Mouse (Mus musculus): ENCODE data around the gene Tex2. TPM values are rescaled to one million over a fixed set of nuclear protein-coding genes. Genes with fewer than 3 reads are reported as not detected.

The Tex2 gene
- polyA plus RNA-seq, 1 experiment from 2014 or later, result 13.1 TPM

DNA sequence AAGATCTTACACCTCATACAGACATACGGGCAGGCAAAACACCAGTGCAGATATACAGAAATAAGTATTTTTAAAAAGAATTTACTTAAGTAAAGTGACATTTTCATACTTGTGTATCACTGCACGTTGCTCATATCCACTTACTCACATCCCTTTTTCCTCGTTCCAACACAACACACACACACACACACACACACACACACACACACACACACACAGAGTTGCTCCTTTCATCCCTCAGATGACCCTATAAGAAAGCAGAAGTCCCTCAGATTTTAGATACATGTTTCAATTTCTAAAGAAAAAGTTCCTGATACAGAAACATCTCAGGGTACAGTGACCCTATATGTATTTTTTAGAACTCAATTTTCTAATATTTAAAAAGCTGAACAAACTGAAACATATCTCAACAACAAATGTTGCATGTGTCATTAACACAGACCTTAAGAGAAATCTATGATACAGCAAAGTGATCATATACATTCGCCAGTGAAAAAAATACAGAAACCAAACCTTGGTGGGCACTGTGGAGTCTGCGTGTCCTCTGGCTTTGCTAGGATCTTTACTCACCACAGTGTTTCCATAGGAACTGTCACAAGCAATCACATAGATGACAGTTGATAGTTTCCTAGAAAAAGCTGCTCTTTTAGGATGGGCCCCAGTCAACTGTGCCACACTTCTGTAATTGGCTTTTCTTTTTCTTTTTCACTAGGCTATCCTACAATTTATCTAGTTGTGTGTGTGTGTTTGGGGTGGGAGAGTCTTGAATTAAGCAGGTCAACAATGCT is 151.9 kb downstream of the Tex2 start:
- Histone ChIP-seq H3K4me1 (peaks cover 29% of the 10 kb centered on the region), H3K27me3 (replicated peaks) (no peaks in the 10 kb centered on the region), H3K9me3 (no peaks in the 10 kb centered on the region), H3K9ac (no peak overlapping the region), H3K36me3 (no peaks in the 10 kb centered on the region), H3K4me2 (no peak overlapping the region), H3K27ac (replicated peaks) (no peak overlapping the region), H3K4me3 (no peak overlapping the region)
- 80% methylated on average over 5 of the region's 5 CpGs for WGBS
- ATAC-seq (ENCODE audit: extremely low read depth, insufficient number of reproducible peaks, low FRiP score, low TSS enrichment), result no peak

DNA sequence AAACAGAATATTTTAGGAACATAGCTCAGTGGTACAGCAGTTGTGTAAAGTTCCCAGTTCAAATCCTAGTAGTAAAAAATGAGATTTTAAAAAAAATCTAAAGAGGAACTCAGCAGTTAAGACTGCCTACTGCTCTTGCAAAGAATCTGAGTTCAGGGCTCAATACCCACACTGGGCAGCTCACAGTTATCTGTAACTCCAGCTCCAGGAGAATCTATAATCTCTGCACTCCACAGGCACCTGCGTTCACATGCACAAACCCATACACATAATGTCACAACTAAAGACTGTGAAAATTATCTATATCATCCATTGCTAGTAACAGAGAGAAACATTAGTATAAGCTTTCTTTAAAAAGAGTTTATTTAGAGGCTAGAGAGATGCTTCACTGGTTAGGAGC is 152.6 kb downstream of the Tex2 start:
- no peaks in the 10 kb centered on the region for H3K36me3 ChIP-seq
- no peak for ATAC-seq (ENCODE audit: extremely low read depth, insufficient number of reproducible peaks, low FRiP score, low TSS enrichment)
- no peaks in the 10 kb centered on the region for H3K9me3 ChIP-seq
- no peak overlapping the region for H3K9ac ChIP-seq
- H3K27me3 ChIP-seq (replicated peaks), result no peaks in the 10 kb centered on the region
- H3K4me1 ChIP-seq, result peaks cover 25% of the 10 kb centered on the region
- no peak overlapping the region for H3K27ac ChIP-seq (replicated peaks)
- no peak overlapping the region for H3K4me2 ChIP-seq
- WGBS, result 74% methylated on average over 1 of the region's 1 CpGs
- H3K4me3 ChIP-seq, result no peak overlapping the region

DNA sequence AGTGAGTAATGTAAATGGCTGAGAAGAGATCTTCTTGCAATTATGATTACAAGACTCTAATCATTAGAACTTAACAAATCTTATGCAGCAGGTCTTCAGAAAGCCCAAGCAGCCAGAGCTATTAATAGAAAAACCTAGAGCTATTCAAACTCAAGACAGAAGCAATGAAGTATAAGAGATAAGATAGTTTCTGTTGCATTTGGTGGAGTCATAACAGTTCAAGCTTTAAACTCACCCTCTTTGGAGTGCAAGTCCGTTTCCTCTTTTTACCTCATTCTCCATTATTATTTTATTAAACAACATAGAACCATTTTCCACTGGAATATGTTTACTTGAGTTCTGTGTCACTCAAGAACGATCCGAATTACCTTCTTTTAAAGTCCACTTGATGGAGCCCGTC is 154.7 kb downstream of the Tex2 start:
- Histone ChIP-seq H3K9me3 (no peaks in the 10 kb centered on the region), H3K27me3 (replicated peaks) (no peaks in the 10 kb centered on the region), H3K36me3 (peaks cover 3% of the 10 kb centered on the region; the same call in 1 of the 2 replicates), H3K27ac (replicated peaks) (peak overlapping the region; percentile 50), H3K9ac (no peak overlapping the region), H3K4me1 (peaks cover 25% of the 10 kb centered on the region), H3K4me3 (no peak overlapping the region), H3K4me2 (no peak overlapping the region)
- 74% methylated on average over 4 of the region's 4 CpGs for WGBS
- ATAC-seq (ENCODE audit: extremely low read depth, insufficient number of reproducible peaks, low FRiP score, low TSS enrichment), result no peak

Other genes starting within 250 kb of the Tex2 start
- gene Prr29, start 248.0 kb downstream of the Tex2 start, polyA plus RNA-seq (2015; fragmentation: Nextera tagmentation; extraction: Ambion mirVana), result 0.15 and 0.27 TPM in 2 replicates
- 77.7 and 86.1 TPM in 2 replicates for gene Icam2, start 225.3 kb downstream of the Tex2 start, polyA plus RNA-seq (2015; fragmentation: Nextera tagmentation; extraction: Ambion mirVana)
- gene Ern1, start 125.6 kb downstream of the Tex2 start, polyA plus RNA-seq (2015; fragmentation: Nextera tagmentation; extraction: Ambion mirVana), result 3.9 and 4.3 TPM in 2 replicates
- gene Pecam1, start 137.2 kb upstream of the Tex2 start, polyA plus RNA-seq (2015; fragmentation: Nextera tagmentation; extraction: Ambion mirVana), result 60.7 and 61.4 TPM in 2 replicates
- gene Milr1, start 137.8 kb upstream of the Tex2 start, polyA plus RNA-seq (2015; fragmentation: Nextera tagmentation; extraction: Ambion mirVana), result 1.5 and 1.9 TPM in 2 replicates
- 6.1 and 6.5 TPM in 2 replicates for gene Polg2, start 166.1 kb upstream of the Tex2 start, polyA plus RNA-seq (2015; fragmentation: Nextera tagmentation; extraction: Ambion mirVana)
- gene Ddx5, start 175.8 kb upstream of the Tex2 start, polyA plus RNA-seq (2015; fragmentation: Nextera tagmentation; extraction: Ambion mirVana), result 192 and 199 TPM in 2 replicates
- 11.5 and 13.7 TPM in 2 replicates for gene Cep95, start 175.8 kb upstream of the Tex2 start, polyA plus RNA-seq (2015; fragmentation: Nextera tagmentation; extraction: Ambion mirVana)

Measured in heart, embryonic 13.5 days (tissue).